ENCODE assay signal across 8 mouse cellular contexts in the genomic region with DNA sequence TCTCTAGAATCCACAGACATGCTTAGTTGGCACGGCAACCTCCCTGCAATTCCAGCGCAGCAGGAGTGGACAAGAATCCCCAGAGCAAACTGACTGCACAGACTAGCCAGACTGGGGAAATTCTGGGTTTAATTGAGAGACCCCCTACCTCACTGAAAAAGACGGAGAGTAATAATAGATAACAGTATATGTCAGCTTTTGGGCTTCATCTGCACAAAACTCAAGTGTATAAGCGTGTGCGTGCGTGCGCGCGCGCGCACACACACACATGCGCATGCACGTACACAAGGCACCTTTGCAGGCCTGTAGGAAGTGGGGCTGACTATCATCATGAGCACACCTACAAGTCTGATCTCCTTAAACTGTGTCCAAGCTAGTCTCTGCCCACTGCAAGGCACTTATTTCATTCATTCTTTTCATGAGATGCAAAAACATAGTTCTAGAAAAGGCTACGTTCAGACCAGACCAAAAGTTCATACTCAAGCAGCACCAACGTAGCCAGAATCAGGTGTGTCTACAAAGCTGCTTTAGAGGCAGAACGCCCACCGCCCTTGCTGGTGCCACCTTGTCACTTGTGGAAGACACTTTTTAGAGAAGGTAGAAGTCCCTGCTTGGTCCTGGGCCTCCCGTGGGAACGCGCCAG.
DNase-seq lines count a peak whose midpoint lies in the region; ATAC-seq and TF ChIP-seq lines count a peak whose summit lies in the region.

No protein-coding gene starts in this region.

- H3K9me3 ChIP-seq in megakaryocyte, embryonic 14.5 days = peaks cover 17% of the 10 kb centered on the region
- peaks cover 4% of the 10 kb centered on the region; the same call in 1 of the 2 replicates for H3K9me3 ChIP-seq in forebrain, embryonic 10.5 days
- peaks cover 5% of the 10 kb centered on the region; the same call in 1 of the 2 replicates for H3K9me3 ChIP-seq in limb, embryonic 12.5 days

- H3K4me1 ChIP-seq in megakaryocyte, embryonic 14.5 days = peaks cover 8% of the 10 kb centered on the region
- peaks cover 28% of the 10 kb centered on the region for H3K4me1 ChIP-seq in forebrain, embryonic 10.5 days
- H3K4me1 ChIP-seq in limb, embryonic 12.5 days (replicated peaks) = 0 out of 2 replicates have a peak, but pooled peaks cover 5% of the 10 kb centered on the region
- H3K4me1 ChIP-seq in small intestine, adult 2 months (ENCODE audit: control insufficient read depth, insufficient read depth, insufficient read length, low read length) = no peaks in the 10 kb centered on the region

- TF ChIP-seq CTCF in small intestine, adult 2 months (IDR thresholded peaks at IDR 0.05; ENCODE audit: extremely low read depth, insufficient read length, insufficient replicate concordance, low read depth, low read length) = no peak

- H3K36me3 ChIP-seq in megakaryocyte, embryonic 14.5 days (replicated peaks; ENCODE audit: low read length) = no peaks in the 10 kb centered on the region
- no peaks in the 10 kb centered on the region for H3K36me3 ChIP-seq in forebrain, embryonic 10.5 days (replicated peaks)
- no peaks in the 10 kb centered on the region for H3K36me3 ChIP-seq in limb, embryonic 12.5 days
- H3K36me3 ChIP-seq in small intestine, adult 2 months (ENCODE audit: control insufficient read depth, insufficient read depth, low read length) = no peaks in the 10 kb centered on the region

- no peak for DNase-seq in forebrain, embryonic 10.5 days (ENCODE audit: extremely low spot score, low spot score)
- no peak for DNase-seq in frontal cortex, postnatal 36 days (ENCODE audit: low spot score in 2 of 2)
- no peak for DNase-seq in urinary bladder, postnatal 4 days (ENCODE audit: low spot score in 2 of 2)
- no peak for DNase-seq in T-cell, adult 2 months (ENCODE audit: low spot score)

- peaks cover 39% of the 10 kb centered on the region for H3K27me3 ChIP-seq in megakaryocyte, embryonic 14.5 days (replicated peaks)
- peaks cover 50% of the 10 kb centered on the region for H3K27me3 ChIP-seq in forebrain, embryonic 10.5 days (ENCODE audit: poor library complexity, severe bottlenecking)
- H3K27me3 ChIP-seq in limb, embryonic 12.5 days = peaks cover 57% of the 10 kb centered on the region
- no peaks in the 10 kb centered on the region; the same call in none of the 2 replicates for H3K27me3 ChIP-seq in small intestine, adult 2 months (ENCODE audit: control insufficient read depth, insufficient read depth, low read length)

- no peak for TF ChIP-seq POLR2A in small intestine, adult 2 months (IDR thresholded peaks at IDR 0.05; ENCODE audit: low read depth, low read length)

- ATAC-seq in megakaryocyte, adult 5-6 weeks (ENCODE audit: poor library complexity, severe bottlenecking) = no peak
- peak; percentile 42; the same call in 1 of the 2 replicates for ATAC-seq in limb, embryonic 12.5 days (ENCODE audit: insufficient number of reproducible peaks, insufficient read depth, low FRiP score, low TSS enrichment, low read depth)

- peak overlapping the region; percentile 97 for H3K4me2 ChIP-seq in limb, embryonic 12.5 days

- H3K4me3 ChIP-seq in megakaryocyte, embryonic 14.5 days (replicated peaks) = peak overlapping the region; percentile 83
- peak overlapping the region; percentile 65 for H3K4me3 ChIP-seq in forebrain, embryonic 10.5 days
- peak overlapping the region; percentile 56 for H3K4me3 ChIP-seq in limb, embryonic 12.5 days (replicated peaks)
- H3K4me3 ChIP-seq in small intestine, adult 2 months (ENCODE audit: low read depth, low read length) = peak overlapping the region; percentile 38; the same call in 1 of the 2 replicates

- H3K9ac ChIP-seq in limb, embryonic 12.5 days (replicated peaks) = peak overlapping the region; percentile 48

- peak overlapping the region; percentile 84 for H3K27ac ChIP-seq in forebrain, embryonic 10.5 days
- H3K27ac ChIP-seq in limb, embryonic 12.5 days = no peak overlapping the region
- no peak overlapping the region for H3K27ac ChIP-seq in small intestine, adult 2 months (ENCODE audit: insufficient read depth, low read depth, low read length)

- 12% methylated on average over 20 of the region's 20 CpGs for WGBS in forebrain, embryonic 10.5 days
- 16% methylated on average over 20 of the region's 20 CpGs for WGBS in limb, embryonic 12.5 days
- 18% methylated on average over 20 of the region's 20 CpGs for WGBS in small intestine, adult 2 months
